Mouse (Mus musculus): Measurements from ENCODE around the gene Ccl7.

Ccl7 gene

GRCm38 (mm10) chr11:82045471-82045870 is at the start of gene Ccl7:
Ccl7 (plus strand) TSS chr11:82045712.
- DNase-seq (ENCODE audit: low read depth, low spot score) = peak; percentile 95

DNA sequence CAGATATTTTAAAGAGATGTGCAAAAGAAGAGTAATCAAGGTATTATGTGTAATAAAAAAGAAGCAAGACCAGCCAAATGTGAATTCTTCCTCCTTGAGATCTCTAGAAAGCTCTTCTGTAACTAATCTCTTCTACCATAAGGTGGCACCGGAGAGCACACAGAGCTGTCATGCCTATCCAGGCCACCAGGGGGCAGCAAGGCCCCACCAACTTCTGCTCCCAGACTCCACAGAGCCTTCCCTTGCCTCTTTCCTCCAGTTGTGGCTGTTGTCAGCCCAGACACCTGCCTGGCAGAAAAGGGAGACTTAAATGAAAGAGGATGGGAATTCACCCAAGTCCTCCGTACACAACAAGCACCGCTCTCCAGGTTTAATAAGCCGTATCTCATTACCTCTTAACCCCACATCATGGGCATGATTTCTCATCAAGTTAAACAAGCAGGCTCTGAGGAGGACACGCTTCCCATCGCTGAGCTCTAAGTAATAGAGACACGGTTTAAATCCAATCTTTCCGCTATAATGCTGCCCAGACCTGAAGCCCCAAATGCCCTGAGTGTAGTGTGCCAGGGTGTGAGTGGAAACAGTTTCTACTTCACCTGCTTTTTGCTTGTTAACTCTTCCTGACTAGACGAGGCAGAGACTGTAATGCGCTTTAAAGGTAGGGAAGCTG is 49.2 kb upstream of the Ccl7 start:
- peak; percentile 89 for DNase-seq (ENCODE audit: low read depth, low spot score)

DNA sequence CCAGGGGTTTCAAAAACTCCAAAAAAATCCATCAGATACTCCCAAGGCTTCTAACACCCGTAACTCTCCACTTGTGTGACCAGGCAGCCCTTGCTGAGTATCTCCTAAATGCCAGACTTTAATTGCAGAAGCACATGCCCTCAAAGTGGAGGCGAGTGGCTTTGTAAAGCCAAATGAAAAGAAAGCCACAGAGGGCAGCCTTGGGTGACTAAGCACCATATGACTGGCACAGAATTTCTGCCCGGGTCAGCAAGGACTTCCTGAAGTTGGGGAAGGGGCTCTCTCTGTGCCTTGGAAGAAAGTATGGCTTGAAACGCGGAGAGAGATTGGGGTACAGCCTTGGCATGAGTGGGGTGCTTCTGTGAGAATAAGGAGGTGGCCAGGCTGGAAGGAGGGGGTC is 48.4 kb upstream of the Ccl7 start:
- DNase-seq (ENCODE audit: low read depth, low spot score) = peak; percentile 17

- peak; percentile 64 for DNase-seq (ENCODE audit: low read depth, low spot score)
Measured at GRCm38 (mm10) chr11:81998646-81999045, 46.9 kb upstream of the Ccl7 start.

GRCm38 (mm10) chr11:81999469-81999868 is 46.0 kb upstream of the Ccl7 start:
- no peak for DNase-seq (ENCODE audit: low read depth, low spot score)

- no peak for DNase-seq (ENCODE audit: low read depth, low spot score)
Measured at GRCm38 (mm10) chr11:82000581-82000980, 44.9 kb upstream of the Ccl7 start.

DNA sequence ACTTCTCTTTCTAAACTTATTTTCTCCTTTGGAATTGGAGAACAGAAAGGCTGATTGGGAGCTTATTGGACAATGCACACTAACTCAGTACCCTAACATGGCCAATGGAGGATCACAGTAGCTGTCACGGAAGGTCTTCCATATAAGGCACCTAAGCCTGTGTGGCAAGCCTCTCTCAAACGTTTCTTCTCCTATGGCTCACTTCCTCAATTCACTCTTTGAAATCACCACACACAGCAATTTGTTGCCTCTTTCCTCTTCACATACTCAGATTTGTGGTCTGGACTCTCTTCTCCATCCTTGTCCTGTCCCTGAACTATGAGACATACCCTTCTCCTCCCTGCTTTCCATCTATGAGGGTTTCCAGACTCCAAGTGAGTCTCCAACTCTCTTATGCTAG is 40.7 kb upstream of the Ccl7 start:
- DNase-seq (ENCODE audit: low read depth, low spot score) = no peak

DNA sequence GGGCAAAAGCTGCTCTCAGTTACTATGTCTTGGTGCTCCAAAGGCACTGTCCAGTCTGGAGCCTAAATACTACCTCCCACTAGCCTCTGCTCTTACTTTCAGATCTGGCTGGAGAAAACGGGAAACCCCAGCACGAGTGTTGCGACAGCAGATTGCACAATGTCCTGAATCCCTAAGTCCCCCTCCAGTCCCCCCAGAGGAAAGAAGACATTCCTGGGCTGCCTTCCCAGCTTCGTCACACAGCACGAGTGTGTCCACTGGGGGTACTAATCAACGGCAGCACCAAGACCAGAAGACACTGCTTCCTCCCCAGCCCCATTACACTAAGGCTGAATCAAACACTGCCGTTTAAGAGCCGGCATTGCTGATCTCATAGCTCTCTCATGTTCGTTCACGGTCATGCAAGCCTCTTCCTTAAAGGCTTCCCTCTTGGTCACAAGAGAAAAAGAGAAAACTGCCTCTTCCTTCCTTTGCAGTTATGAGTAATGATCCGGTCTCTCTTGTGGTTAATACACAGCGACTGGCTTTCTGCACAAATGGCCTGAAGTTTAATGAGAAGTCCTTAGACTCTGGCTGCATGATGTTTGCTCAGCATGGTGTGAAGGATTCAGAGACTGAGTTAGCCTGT is 38.6 kb upstream of the Ccl7 start:
- peak; percentile 87 for DNase-seq (ENCODE audit: low read depth, low spot score)

DNA sequence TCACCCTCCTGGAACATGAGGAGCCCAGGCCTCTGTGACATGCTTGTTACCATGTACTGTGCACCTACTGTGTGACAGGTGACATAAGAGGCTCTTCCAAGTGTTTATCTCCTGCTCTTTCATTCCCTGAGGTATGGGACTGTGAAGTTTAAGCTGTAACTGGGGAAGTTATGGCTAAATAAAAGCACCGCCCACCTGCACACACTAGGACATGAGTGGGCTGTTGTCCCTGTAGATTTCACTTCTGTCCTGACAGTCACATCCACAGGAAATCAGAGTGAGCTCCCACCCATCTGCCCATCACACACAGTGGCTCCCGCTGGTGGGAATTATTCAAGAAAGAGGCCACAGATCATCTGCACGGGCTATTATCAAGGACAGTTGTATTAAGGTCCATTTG is 35.4 kb upstream of the Ccl7 start:
- DNase-seq (ENCODE audit: low read depth, low spot score) = no peak

DNA sequence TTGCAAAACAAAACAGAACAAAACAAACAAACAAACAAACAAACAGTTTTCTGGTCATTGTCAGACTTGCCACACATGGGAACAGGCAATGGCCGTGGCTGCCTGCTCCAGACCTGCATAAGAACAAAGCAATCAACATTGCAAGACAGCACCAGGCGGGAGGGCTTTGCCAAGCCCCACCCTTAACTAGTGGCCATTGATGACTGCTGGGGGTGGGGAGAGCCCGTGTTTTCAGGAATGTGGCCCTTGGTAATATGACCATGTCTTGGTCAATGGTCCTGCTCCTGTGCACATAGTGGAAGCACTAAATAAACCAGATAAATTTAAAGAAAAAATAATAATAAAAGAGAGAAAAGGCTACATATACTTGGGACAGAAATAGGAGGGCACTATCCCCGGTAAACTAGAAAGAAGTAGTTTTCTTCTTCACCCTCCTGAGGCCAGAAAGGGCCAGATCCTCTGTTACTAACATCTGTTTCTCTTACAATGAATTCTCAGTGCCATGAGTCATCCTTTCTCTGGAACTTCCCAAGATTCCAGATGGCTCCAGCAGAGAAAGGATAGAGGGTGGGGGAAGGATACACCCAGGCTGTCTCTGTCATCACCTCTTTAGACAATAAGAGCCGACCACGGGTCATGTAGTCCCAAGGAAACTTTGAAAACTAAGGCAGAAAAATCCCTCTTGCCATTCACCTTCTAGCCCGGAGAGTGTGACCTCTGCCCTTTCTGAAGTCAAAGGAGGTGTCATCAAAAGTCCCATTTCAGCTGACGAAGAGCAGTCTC is 33.9 kb upstream of the Ccl7 start:
- DNase-seq (ENCODE audit: low read depth, low spot score) = peak; percentile 97

DNA sequence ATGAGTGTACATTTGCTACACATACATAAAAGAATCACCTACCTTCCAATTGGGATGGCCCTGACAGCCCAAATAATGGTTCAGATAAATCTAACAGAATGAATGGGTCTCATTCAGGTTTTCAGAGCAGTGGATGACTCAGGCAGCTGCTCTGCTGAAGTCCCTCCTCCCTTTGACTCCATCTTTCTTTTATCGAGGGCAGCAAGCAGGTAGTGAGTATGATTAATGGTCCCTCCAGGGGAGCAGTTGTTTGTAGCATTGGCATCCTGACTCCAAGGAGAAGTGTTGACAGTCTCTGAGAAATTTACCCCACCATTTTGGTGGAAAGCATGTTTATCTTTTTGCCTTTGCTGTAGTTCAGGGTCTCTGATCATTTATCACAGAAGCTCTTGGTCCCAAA is 31.8 kb upstream of the Ccl7 start:
- peak; percentile 81 for DNase-seq (ENCODE audit: low read depth, low spot score)

- peak; percentile 82 for DNase-seq (ENCODE audit: low read depth, low spot score)
Measured at GRCm38 (mm10) chr11:82015066-82015465, 30.4 kb upstream of the Ccl7 start.

DNA sequence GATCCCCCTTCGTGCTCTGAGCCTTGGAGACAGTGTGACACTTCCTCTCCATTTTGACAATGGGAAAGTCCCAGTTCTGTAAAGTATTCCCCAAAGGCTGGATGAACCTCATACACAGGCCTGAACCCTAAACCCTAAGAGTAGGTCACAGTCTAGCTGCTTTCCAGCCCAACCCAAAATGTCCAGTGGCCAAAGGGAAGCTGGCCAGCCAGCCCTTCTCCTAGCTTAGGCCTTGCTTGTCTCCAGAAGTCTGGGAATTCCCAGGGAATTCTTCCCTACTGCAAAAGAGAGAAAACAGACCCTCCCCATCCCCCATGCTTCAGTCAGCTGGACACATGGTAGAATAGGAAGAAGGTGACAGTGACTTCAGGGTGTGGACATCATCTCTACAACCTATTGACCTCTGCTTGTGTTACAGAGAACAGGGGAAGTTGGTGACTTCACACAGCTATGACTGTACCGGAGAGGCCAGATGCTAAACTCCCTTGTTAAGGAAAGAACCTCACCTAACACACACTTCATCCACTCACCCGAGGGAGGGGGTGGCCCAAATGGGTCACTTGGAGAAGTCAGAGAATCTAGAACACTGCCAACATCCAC is 29.2 kb upstream of the Ccl7 start:
- no peak for DNase-seq (ENCODE audit: low read depth, low spot score)

DNA sequence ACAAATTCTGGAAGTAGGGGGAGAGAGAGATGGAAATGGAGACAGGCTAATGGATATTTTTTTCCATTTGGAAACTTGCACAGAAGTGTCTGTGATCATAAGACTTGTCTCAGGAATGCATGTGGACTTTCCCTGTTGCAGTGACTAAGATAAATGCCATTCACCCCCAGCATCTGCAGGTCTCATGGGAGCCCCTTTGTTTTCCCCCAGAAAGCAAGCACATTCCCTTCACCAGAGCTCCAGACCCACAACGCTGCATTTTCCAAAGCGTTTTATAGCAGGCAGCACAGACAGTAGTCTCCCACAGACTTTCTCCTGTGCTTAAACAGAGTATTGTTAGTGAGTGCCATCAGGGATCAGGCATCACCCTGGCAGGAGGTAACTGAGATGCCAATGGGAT is 26.1 kb upstream of the Ccl7 start:
- peak; percentile 80 for DNase-seq (ENCODE audit: low read depth, low spot score)

DNA sequence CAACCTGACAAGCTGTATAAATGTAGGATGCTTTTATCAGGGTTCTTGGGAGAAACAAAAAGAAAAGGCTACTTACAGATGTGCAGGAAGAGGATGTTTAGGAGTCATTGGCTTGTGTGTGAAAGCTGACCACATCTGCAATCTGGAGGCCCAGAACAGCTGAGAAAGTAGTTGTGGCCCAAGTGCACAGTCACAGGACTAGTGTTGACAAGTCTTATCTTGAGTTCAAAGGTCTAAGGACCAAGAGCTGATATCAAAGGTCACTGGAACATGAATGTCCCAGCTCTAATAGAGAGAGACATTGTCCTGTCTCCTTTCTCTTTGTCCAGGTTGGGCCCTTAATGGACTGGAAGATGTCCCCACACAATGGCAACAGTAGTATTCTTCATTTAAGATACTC is 25.7 kb upstream of the Ccl7 start:
- no peak for DNase-seq (ENCODE audit: low read depth, low spot score)

DNA sequence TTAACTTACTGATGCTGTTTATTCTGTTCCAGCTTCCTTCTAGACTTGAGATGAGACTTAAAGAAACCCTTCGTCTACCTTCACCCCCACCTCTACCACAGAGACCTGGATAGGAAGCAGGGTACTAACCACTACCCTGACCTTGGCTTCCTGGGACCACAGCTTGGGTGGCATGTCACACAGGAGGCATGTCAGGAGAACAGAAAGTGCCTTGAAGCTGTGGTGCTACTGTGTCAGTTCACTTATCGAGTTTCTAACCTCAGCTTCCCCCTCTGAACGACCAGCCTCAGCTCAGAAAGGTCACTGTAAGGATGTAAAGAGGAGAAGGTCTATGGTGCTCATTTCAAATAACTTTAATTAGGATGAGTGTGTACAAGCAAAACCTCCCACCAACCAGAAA is 24.1 kb upstream of the Ccl7 start:
- no peak for DNase-seq (ENCODE audit: low read depth, low spot score)

DNA sequence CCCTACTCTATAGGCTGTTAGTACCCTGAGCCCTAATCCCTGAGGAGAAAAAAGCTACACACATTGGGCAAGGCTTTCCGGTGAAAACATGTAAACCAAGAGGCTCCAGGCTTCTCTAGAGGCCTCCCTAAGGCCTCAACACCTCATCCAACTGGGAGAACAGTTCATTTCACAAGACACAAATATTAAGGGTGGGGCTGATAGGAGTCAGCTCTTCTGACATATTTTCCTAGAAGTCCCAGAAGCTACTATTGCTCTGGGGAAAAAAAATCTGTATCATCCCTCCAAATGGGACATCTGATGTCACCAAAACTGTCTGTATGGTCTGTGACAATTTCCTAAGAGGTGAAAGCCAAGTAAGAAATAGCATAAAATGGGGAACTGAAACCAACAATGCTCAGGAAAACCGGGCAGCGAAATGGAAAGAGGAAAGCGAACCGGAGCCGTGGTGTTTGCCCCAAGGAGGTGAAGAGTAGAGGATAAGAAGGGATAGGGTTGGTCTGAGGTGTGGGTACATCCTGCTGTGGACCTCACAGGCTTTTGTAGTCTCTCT is 22.9 kb upstream of the Ccl7 start:
- no peak for DNase-seq (ENCODE audit: low read depth, low spot score)

- DNase-seq (ENCODE audit: low read depth, low spot score) = peak; percentile 55
Measured at GRCm38 (mm10) chr11:82023769-82024168, 21.7 kb upstream of the Ccl7 start.

GRCm38 (mm10) chr11:82030171-82030570 is 15.3 kb upstream of the Ccl7 start:
- no peak for DNase-seq (ENCODE audit: low read depth, low spot score)

DNA sequence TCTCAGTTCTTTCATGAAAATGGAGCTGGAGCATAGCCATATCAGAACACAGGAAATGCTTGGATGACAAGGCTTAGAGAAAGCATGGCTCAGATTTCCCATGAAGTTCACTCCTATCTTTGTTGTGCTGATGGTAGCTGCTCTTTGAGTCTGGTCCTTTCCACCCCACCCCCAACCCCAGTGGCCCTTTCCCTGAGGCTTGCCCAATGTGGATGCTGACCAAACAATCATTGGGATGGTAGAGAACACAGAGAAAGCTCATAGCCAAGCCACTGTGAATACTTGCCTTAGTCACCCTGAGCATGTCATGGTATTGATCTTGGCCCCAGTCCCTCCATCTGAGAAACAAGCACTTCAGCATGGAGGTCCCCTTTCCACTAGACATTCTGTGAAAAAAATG is 13.4 kb upstream of the Ccl7 start:
- DNase-seq (ENCODE audit: low read depth, low spot score) = peak; percentile 61

DNA sequence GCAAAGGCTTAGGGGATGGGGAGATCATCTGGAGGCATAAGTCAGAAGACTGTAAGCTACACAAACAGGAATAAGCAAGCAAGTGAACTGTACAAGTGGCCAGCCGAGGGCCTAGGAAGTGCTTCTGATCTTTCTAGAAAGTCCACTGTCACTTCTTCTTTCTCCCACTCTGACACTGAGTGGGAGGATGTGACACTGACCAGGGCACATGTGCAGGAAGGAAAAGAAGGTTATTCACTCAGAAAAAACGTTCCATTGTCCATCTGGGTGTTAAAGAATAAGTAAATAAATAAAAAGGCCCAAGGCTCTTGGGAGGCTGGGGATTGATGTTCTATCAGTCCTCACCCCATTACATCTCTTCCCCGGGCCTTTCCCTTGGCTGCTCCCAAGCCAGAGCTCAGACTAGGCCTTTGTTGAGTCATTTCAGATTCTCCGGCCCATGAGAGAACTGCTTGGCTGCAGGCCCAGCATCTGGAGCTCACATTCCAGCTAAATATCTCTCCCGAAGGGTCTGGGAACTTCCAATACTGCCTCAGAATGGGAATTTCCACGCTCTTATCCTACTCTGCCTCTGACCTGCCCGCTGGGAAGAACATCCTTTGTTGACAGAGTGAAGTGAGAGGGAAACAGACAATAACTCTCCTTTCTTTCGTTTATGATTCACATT is 12.7 kb upstream of the Ccl7 start:
- peak; percentile 99 for DNase-seq (ENCODE audit: low read depth, low spot score)

DNA sequence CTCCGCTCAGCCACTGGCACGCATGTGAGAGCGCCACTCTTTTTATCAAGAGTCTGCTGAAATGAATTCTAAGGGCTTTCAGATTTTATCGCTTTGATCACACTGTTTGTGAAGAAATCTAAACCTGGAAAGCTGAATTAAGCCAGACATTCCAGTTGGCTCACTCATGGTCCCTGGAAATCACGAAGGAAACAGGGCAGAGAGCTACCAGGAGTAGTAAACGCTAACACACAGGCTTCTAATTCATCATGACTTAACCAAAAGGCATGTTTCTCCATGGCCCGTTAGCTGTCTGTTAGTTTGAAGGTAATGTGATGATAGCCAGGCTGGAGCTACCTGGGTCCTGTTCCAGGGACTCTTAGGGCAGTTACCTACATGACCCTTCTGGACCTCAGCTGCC is 11.1 kb upstream of the Ccl7 start:
- peak; percentile 76 for DNase-seq (ENCODE audit: low read depth, low spot score)

All from 3T3-L1 (cell line).